Mouse (Mus musculus): Measurements from ENCODE around the gene Plaur. TPM values are rescaled to one million over a fixed set of nuclear protein-coding genes. Genes with fewer than 3 reads are reported as not detected.

Gene Plaur
- total RNA-seq, 1 experiment, result 118 TPM

GRCm38 (mm10) chr7:24478911-24479310, 16.6 kb downstream of the Plaur start:
- H3K9me3 ChIP-seq (ENCODE audit: control insufficient read depth, insufficient read depth, low read depth, low read length), result no peaks in the 10 kb centered on the region
- peaks cover 4% of the 10 kb centered on the region for H3K36me3 ChIP-seq (ENCODE audit: control insufficient read depth, insufficient read depth, low read length, poor library complexity, severe bottlenecking)
- 0 out of 4 replicates have a peak, but pooled peaks cover 0 to 2% of the 10 kb centered on the region in 2 experiments for H3K4me1 ChIP-seq (ENCODE audit: control insufficient read depth in 2 of 2, insufficient read depth in 2 of 2, low read length in 2 of 2, poor library complexity in 1 of 2)
- TF ChIP-seq MAFK (IDR thresholded peaks at IDR 0.05; ENCODE audit: insufficient read depth, low read depth, low read length) (no peak), HCFC1 (IDR thresholded peaks at IDR 0.05; ENCODE audit: borderline replicate concordance, insufficient read depth, low read length) (no peak), CHD2 (IDR thresholded peaks at IDR 0.05; ENCODE audit: low read depth, low read length) (no peak), ZNF384 (IDR thresholded peaks at IDR 0.05; ENCODE audit: low read depth, low read length) (no peak), ZC3H11A (IDR thresholded peaks at IDR 0.05; ENCODE audit: borderline replicate concordance, low read depth, low read length) (no peak)
- in situ Hi-C loops (cut with MboI; ENCODE audit: low sequenced_read_pairs in 2 of 2, unreplicated experiment in 2 of 2), result no loop called here
- no peak overlapping the region for H3K27ac ChIP-seq (ENCODE audit: insufficient read depth, low read depth, low read length, poor library complexity, severe bottlenecking)
- no peak overlapping the region for H3K9ac ChIP-seq (ENCODE audit: insufficient read depth, low read depth, low read length, poor library complexity, severe bottlenecking)
- no peak for DNase-seq (ENCODE audit: low read depth, low spot score)
- H3K4me3 ChIP-seq (ENCODE audit: insufficient read depth in 1 of 2, low read depth in 1 of 2, low read length in 2 of 2, poor library complexity in 1 of 2, severe bottlenecking in 1 of 2), result no peak overlapping the region

- Histone ChIP-seq H3K4me3 (ENCODE audit: insufficient read depth in 1 of 2, low read depth in 1 of 2, low read length in 2 of 2, poor library complexity in 1 of 2, severe bottlenecking in 1 of 2) (no peak overlapping the region), H3K9ac (ENCODE audit: insufficient read depth, low read depth, low read length, poor library complexity, severe bottlenecking) (no peak overlapping the region), H3K4me1 (ENCODE audit: control insufficient read depth in 2 of 2, insufficient read depth in 2 of 2, low read length in 2 of 2, poor library complexity in 1 of 2) (0 out of 4 replicates have a peak, but pooled peaks cover 0 to 2% of the 10 kb centered on the region in 2 experiments), H3K36me3 (ENCODE audit: control insufficient read depth, insufficient read depth, low read length, poor library complexity, severe bottlenecking) (peaks cover 2% of the 10 kb centered on the region), H3K27ac (ENCODE audit: insufficient read depth, low read depth, low read length, poor library complexity, severe bottlenecking) (no peak overlapping the region), H3K9me3 (ENCODE audit: control insufficient read depth, insufficient read depth, low read depth, low read length) (no peaks in the 10 kb centered on the region)
- DNase-seq (ENCODE audit: low read depth, low spot score), result no peak
- in situ Hi-C loops (cut with MboI; ENCODE audit: low sequenced_read_pairs in 2 of 2, unreplicated experiment in 2 of 2), result no loop called here
- TF ChIP-seq HCFC1 (IDR thresholded peaks at IDR 0.05; ENCODE audit: borderline replicate concordance, insufficient read depth, low read length), result no peak
- no peak for TF ChIP-seq ZNF384 (IDR thresholded peaks at IDR 0.05; ENCODE audit: low read depth, low read length)
- TF ChIP-seq CHD2 (IDR thresholded peaks at IDR 0.05; ENCODE audit: low read depth, low read length), result no peak
- TF ChIP-seq ZC3H11A (IDR thresholded peaks at IDR 0.05; ENCODE audit: borderline replicate concordance, low read depth, low read length), result no peak
- TF ChIP-seq MAFK (IDR thresholded peaks at IDR 0.05; ENCODE audit: insufficient read depth, low read depth, low read length), result no peak
Measured at GRCm38 (mm10) chr7:24479685-24480084, 17.4 kb downstream of the Plaur start.

DNA sequence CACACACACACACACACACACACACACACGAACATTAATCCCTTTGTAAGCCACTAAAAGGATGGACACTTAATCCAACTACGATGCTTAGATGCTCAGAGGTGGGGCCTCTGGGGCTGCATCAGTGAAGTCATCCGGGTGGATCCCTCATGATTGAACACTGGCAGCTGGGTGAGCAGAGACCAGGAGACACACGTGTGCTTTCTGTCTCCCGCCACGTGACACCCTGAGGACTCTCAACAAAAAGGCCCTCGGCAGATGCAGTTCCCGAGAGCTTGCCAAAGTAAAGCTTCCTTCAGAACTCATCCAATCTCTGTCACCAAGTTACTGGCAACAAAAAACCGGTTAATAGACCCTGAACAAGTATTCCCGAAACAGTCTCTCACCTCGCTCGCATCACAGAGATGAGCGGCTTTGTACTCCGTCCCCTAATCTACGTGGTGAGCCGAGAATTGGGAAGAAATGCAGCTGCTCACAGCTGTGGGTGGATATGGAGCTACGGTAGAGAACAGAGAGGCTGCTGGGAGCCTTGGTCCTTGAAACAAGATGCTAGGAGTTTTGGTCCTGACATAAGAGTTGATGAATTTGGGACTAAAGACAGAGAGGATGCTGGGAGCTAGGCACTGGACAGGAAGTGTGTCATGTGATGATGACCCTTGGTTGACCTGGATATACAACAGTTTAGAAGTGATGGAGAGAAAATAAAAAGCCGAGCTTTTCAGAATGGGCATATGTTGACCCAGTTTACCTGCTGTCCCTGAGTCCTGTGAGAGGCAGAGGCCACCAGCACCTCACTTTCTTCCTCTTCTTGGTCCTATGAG, 18.0 kb downstream of the Plaur start:
- Histone ChIP-seq H3K4me3 (ENCODE audit: insufficient read depth in 1 of 2, low read depth in 1 of 2, low read length in 2 of 2, poor library complexity in 1 of 2, severe bottlenecking in 1 of 2) (no peak overlapping the region), H3K36me3 (ENCODE audit: control insufficient read depth, insufficient read depth, low read length, poor library complexity, severe bottlenecking) (peaks cover 2% of the 10 kb centered on the region), H3K9ac (ENCODE audit: insufficient read depth, low read depth, low read length, poor library complexity, severe bottlenecking) (no peak overlapping the region), H3K9me3 (ENCODE audit: control insufficient read depth, insufficient read depth, low read depth, low read length) (no peaks in the 10 kb centered on the region), H3K27ac (ENCODE audit: insufficient read depth, low read depth, low read length, poor library complexity, severe bottlenecking) (no peak overlapping the region), H3K4me1 (ENCODE audit: control insufficient read depth in 2 of 2, insufficient read depth in 2 of 2, low read length in 2 of 2, poor library complexity in 1 of 2) (0 out of 4 replicates have a peak, but pooled peaks cover 0 to 2% of the 10 kb centered on the region in 2 experiments)
- in situ Hi-C loops (cut with MboI; ENCODE audit: low sequenced_read_pairs in 2 of 2, unreplicated experiment in 2 of 2), result no loop called here
- TF ChIP-seq MAFK (IDR thresholded peaks at IDR 0.05; ENCODE audit: insufficient read depth, low read depth, low read length), result no peak
- TF ChIP-seq ZNF384 (IDR thresholded peaks at IDR 0.05; ENCODE audit: low read depth, low read length), result no peak
- TF ChIP-seq ZC3H11A (IDR thresholded peaks at IDR 0.05; ENCODE audit: borderline replicate concordance, low read depth, low read length), result no peak
- TF ChIP-seq HCFC1 (IDR thresholded peaks at IDR 0.05; ENCODE audit: borderline replicate concordance, insufficient read depth, low read length), result no peak
- TF ChIP-seq CHD2 (IDR thresholded peaks at IDR 0.05; ENCODE audit: low read depth, low read length), result no peak
- DNase-seq (ENCODE audit: low read depth, low spot score), result no peak

- Histone ChIP-seq H3K4me1 (ENCODE audit: control insufficient read depth in 2 of 2, insufficient read depth in 2 of 2, low read length in 2 of 2, poor library complexity in 1 of 2) (0 out of 4 replicates have a peak, but pooled peaks cover 0 to 2% of the 10 kb centered on the region in 2 experiments), H3K36me3 (ENCODE audit: control insufficient read depth, insufficient read depth, low read length, poor library complexity, severe bottlenecking) (peaks cover 2% of the 10 kb centered on the region), H3K4me3 (ENCODE audit: insufficient read depth in 1 of 2, low read depth in 1 of 2, low read length in 2 of 2, poor library complexity in 1 of 2, severe bottlenecking in 1 of 2) (peak overlapping the region; percentile 85 to 86; a peak in 3 of 4 replicates), H3K9me3 (ENCODE audit: control insufficient read depth, insufficient read depth, low read depth, low read length) (no peaks in the 10 kb centered on the region), H3K27ac (ENCODE audit: insufficient read depth, low read depth, low read length, poor library complexity, severe bottlenecking) (no peak overlapping the region), H3K9ac (ENCODE audit: insufficient read depth, low read depth, low read length, poor library complexity, severe bottlenecking) (peak overlapping the region; percentile 59; the same call in 1 of the 2 replicates)
- in situ Hi-C loops (cut with MboI; ENCODE audit: low sequenced_read_pairs in 2 of 2, unreplicated experiment in 2 of 2), result no loop called here
- no peak for DNase-seq (ENCODE audit: low read depth, low spot score)
- TF ChIP-seq HCFC1 (IDR thresholded peaks at IDR 0.05; ENCODE audit: borderline replicate concordance, insufficient read depth, low read length) (no peak), MAFK (IDR thresholded peaks at IDR 0.05; ENCODE audit: insufficient read depth, low read depth, low read length) (no peak), ZC3H11A (IDR thresholded peaks at IDR 0.05; ENCODE audit: borderline replicate concordance, low read depth, low read length) (no peak), ZNF384 (IDR thresholded peaks at IDR 0.05; ENCODE audit: low read depth, low read length) (no peak), CHD2 (IDR thresholded peaks at IDR 0.05; ENCODE audit: low read depth, low read length) (no peak)
Measured at GRCm38 (mm10) chr7:24480986-24481473, 18.7 kb downstream of the Plaur start.

Measured in ES-E14 (cell line).